Mouse (Mus musculus) olfactory bulb, adult 2 months (tissue): ENCODE data around the gene Zfp513.

Source experiments
- CTCF ChIP-seq: fragments of 200-500 bp; IDR thresholded peaks from 2 replicates; pipeline ENCODE4 v1.5.1; 2012; ENCODE audit warnings: low read depth, mild to moderate bottlenecking, low read length, moderate library complexity; ENCODE audit not compliant: insufficient read depth
- POLR2A ChIP-seq: fragments of 200-500 bp; IDR thresholded peaks from 2 replicates; pipeline ENCODE4 v1.6.1; 2012; ENCODE audit warnings: mild to moderate bottlenecking, low read depth, low read length, moderate library complexity; ENCODE audit not compliant: insufficient read depth

- TF ChIP-seq CTCF (no peak), POLR2A (no peak)
These were observed 2.3 kb upstream of the Zfp513 start for GRCm38 (mm10) chr5:31204421-31204820.
